Mouse (Mus musculus): ENCODE data around the gene Il4i1. TPM values are rescaled to one million over a fixed set of nuclear protein-coding genes. Genes with fewer than 3 reads are reported as not detected.

Il4i1 gene
- total and polyA plus RNA-seq, 2 experiments from 2014 or later, result 0.62 TPM; not detected in 1

GRCm38 (mm10) chr7:44877833-44878232 is 61.6 kb downstream of the Il4i1 start:
- H3K36me3 ChIP-seq (ENCODE audit: insufficient read depth, low read length), result peaks cover 63% of the 10 kb centered on the region
- no peak overlapping the region for H3K4me2 ChIP-seq (ENCODE audit: low read depth, low read length, poor library complexity, severe bottlenecking)
- WGBS, result 88% methylated on average over 14 of the region's 14 CpGs
- DNase-seq (ENCODE audit: low spot score) (no peak), ATAC-seq (ENCODE audit: low FRiP score) (no peak)
- H3K9ac ChIP-seq (replicated peaks; ENCODE audit: low read length, poor library complexity, severe bottlenecking), result no peak overlapping the region
- no peaks in the 10 kb centered on the region for H3K4me1 ChIP-seq (ENCODE audit: insufficient read depth, low read length)
- H3K27me3 ChIP-seq (ENCODE audit: insufficient read depth, low read length), result no peaks in the 10 kb centered on the region
- no peak overlapping the region for H3K4me3 ChIP-seq (ENCODE audit: low read depth, low read length)
- no peaks in the 10 kb centered on the region for H3K9me3 ChIP-seq (ENCODE audit: low read length)
- no peak overlapping the region for H3K27ac ChIP-seq (ENCODE audit: low read depth, low read length)
- no peak for TF ChIP-seq CTCF (IDR thresholded peaks at IDR 0.05)

GRCm38 (mm10) chr7:44883036-44883435 is 66.8 kb downstream of the Il4i1 start:
- Histone ChIP-seq H3K4me2 (ENCODE audit: low read depth, low read length, poor library complexity, severe bottlenecking) (no peak overlapping the region), H3K4me3 (ENCODE audit: low read depth, low read length) (no peak overlapping the region), H3K27me3 (ENCODE audit: insufficient read depth, low read length) (no peaks in the 10 kb centered on the region), H3K9ac (replicated peaks; ENCODE audit: low read length, poor library complexity, severe bottlenecking) (no peak overlapping the region), H3K36me3 (ENCODE audit: insufficient read depth, low read length) (peaks cover 83% of the 10 kb centered on the region), H3K4me1 (ENCODE audit: insufficient read depth, low read length) (no peaks in the 10 kb centered on the region), H3K9me3 (ENCODE audit: low read length) (no peaks in the 10 kb centered on the region), H3K27ac (ENCODE audit: low read depth, low read length) (no peak overlapping the region)
- no peak for TF ChIP-seq CTCF (IDR thresholded peaks at IDR 0.05)
- ATAC-seq (ENCODE audit: low FRiP score) (no peak), DNase-seq (ENCODE audit: low spot score) (no peak)
- WGBS, result 94% methylated on average over 3 of the region's 3 CpGs

- H3K36me3 ChIP-seq (ENCODE audit: insufficient read depth, low read length), result peaks cover 74% of the 10 kb centered on the region
- no peak for ATAC-seq (ENCODE audit: low FRiP score)
- H3K9me3 ChIP-seq (ENCODE audit: low read length), result no peaks in the 10 kb centered on the region
- no peak for DNase-seq (ENCODE audit: low spot score)
- TF ChIP-seq CTCF (IDR thresholded peaks at IDR 0.05), result no peak
- no peak overlapping the region for H3K27ac ChIP-seq (ENCODE audit: low read depth, low read length)
- no peak overlapping the region for H3K4me2 ChIP-seq (ENCODE audit: low read depth, low read length, poor library complexity, severe bottlenecking)
- H3K4me1 ChIP-seq (ENCODE audit: insufficient read depth, low read length), result no peaks in the 10 kb centered on the region
- 91% methylated on average over 4 of the region's 5 CpGs for WGBS
- no peak overlapping the region for H3K4me3 ChIP-seq (ENCODE audit: low read depth, low read length)
- no peaks in the 10 kb centered on the region for H3K27me3 ChIP-seq (ENCODE audit: insufficient read depth, low read length)
- no peak overlapping the region for H3K9ac ChIP-seq (replicated peaks; ENCODE audit: low read length, poor library complexity, severe bottlenecking)
Measured at GRCm38 (mm10) chr7:44884637-44885036, 68.5 kb downstream of the Il4i1 start.

- Histone ChIP-seq H3K9me3 (ENCODE audit: low read length) (no peaks in the 10 kb centered on the region), H3K4me2 (ENCODE audit: low read depth, low read length, poor library complexity, severe bottlenecking) (no peak overlapping the region), H3K27ac (ENCODE audit: low read depth, low read length) (no peak overlapping the region), H3K27me3 (ENCODE audit: insufficient read depth, low read length) (no peaks in the 10 kb centered on the region), H3K4me1 (ENCODE audit: insufficient read depth, low read length) (peaks cover 14% of the 10 kb centered on the region), H3K36me3 (ENCODE audit: insufficient read depth, low read length) (peaks cover 51% of the 10 kb centered on the region), H3K9ac (replicated peaks; ENCODE audit: low read length, poor library complexity, severe bottlenecking) (no peak overlapping the region), H3K4me3 (ENCODE audit: low read depth, low read length) (no peak overlapping the region)
- DNase-seq (ENCODE audit: low spot score) (no peak), ATAC-seq (ENCODE audit: low FRiP score) (no peak)
- WGBS, result 91% methylated on average over 7 of the region's 7 CpGs
- no peak for TF ChIP-seq CTCF (IDR thresholded peaks at IDR 0.05)
Measured at GRCm38 (mm10) chr7:44886964-44887363, 70.8 kb downstream of the Il4i1 start.

GRCm38 (mm10) chr7:44888256-44889105 is 72.3 kb downstream of the Il4i1 start:
- WGBS, result 78% methylated on average over 13 of the region's 13 CpGs
- Histone ChIP-seq H3K4me2 (ENCODE audit: low read depth, low read length, poor library complexity, severe bottlenecking) (no peak overlapping the region), H3K9ac (replicated peaks; ENCODE audit: low read length, poor library complexity, severe bottlenecking) (no peak overlapping the region), H3K27me3 (ENCODE audit: insufficient read depth, low read length) (no peaks in the 10 kb centered on the region), H3K36me3 (ENCODE audit: insufficient read depth, low read length) (peaks cover 38% of the 10 kb centered on the region), H3K4me3 (ENCODE audit: low read depth, low read length) (no peak overlapping the region), H3K27ac (ENCODE audit: low read depth, low read length) (no peak overlapping the region), H3K9me3 (ENCODE audit: low read length) (no peaks in the 10 kb centered on the region), H3K4me1 (ENCODE audit: insufficient read depth, low read length) (peaks cover 16% of the 10 kb centered on the region)
- TF ChIP-seq CTCF (IDR thresholded peaks at IDR 0.05), result no peak
- ATAC-seq (ENCODE audit: low FRiP score), result no peak
- no peak for DNase-seq (ENCODE audit: low spot score)

- peaks cover 24% of the 10 kb centered on the region; the same call in 1 of the 2 replicates for H3K36me3 ChIP-seq (ENCODE audit: insufficient read depth, low read length)
- no peak for TF ChIP-seq CTCF (IDR thresholded peaks at IDR 0.05)
- ATAC-seq (ENCODE audit: low FRiP score) (no peak), DNase-seq (ENCODE audit: low spot score) (no peak)
- H3K9ac ChIP-seq (replicated peaks; ENCODE audit: low read length, poor library complexity, severe bottlenecking), result no peak overlapping the region
- peak overlapping the region; percentile 87; the same call in 1 of the 2 replicates for H3K4me3 ChIP-seq (ENCODE audit: low read depth, low read length)
- H3K27me3 ChIP-seq (ENCODE audit: insufficient read depth, low read length), result no peaks in the 10 kb centered on the region
- peaks cover 23% of the 10 kb centered on the region for H3K4me1 ChIP-seq (ENCODE audit: insufficient read depth, low read length)
- no peak overlapping the region for H3K27ac ChIP-seq (ENCODE audit: low read depth, low read length)
- peak overlapping the region; percentile 93 for H3K4me2 ChIP-seq (ENCODE audit: low read depth, low read length, poor library complexity, severe bottlenecking)
- H3K9me3 ChIP-seq (ENCODE audit: low read length), result no peaks in the 10 kb centered on the region
- 86% methylated on average over 6 of the region's 7 CpGs for WGBS
Measured at GRCm38 (mm10) chr7:44890180-44890579, 74.0 kb downstream of the Il4i1 start.

MicroRNAs within 50 kb of the gene (microRNA counts, 519-probe panel; counts per million panel counts)
- microRNA mmu-miR-707, result 528 counts per million, percentile 58 among the panel's probes with 10 or more counts

Small RNA genes lying within 50 kb of the gene (microRNA-seq; reads per million reads assigned to microRNA genes)
- not detected for gene Mir707 (ENCODE audit: borderline number of aligned reads)

Other genes with a start within 250 kb of the Il4i1 start
- not detected in 2 replicates for gene Napsa, start 244.0 kb upstream of the Il4i1 start, total RNA-seq (2014; rRNA removed)
- gene Napsa, start 244.0 kb upstream of the Il4i1 start, polyA plus RNA-seq (2015; fragmentation: Nextera tagmentation; extraction: Ambion mirVana), result 0.79 and 0.82 TPM in 2 replicates
- gene Kcnc3, start 225.7 kb upstream of the Il4i1 start, total RNA-seq (2014; rRNA removed), result 17.2 and 25.4 TPM in 2 replicates
- gene Kcnc3, start 225.7 kb upstream of the Il4i1 start, polyA plus RNA-seq (2015; fragmentation: Nextera tagmentation; extraction: Ambion mirVana), result 6.2 and 6.6 TPM in 2 replicates
- 8.8 and 11.0 TPM in 2 replicates for gene Myh14, start 145.5 kb upstream of the Il4i1 start, total RNA-seq (2014; rRNA removed)
- 6.9 and 7.9 TPM in 2 replicates for gene Myh14, start 145.5 kb upstream of the Il4i1 start, polyA plus RNA-seq (2015; fragmentation: Nextera tagmentation; extraction: Ambion mirVana)
- gene Izumo2, start 107.6 kb upstream of the Il4i1 start, total RNA-seq (2014; rRNA removed), result not detected in 2 replicates
- not detected in 2 replicates for gene Izumo2, start 107.6 kb upstream of the Il4i1 start, polyA plus RNA-seq (2015; fragmentation: Nextera tagmentation; extraction: Ambion mirVana)
- gene Vrk3, start 68.0 kb upstream of the Il4i1 start, total RNA-seq (2014; rRNA removed), result 22.8 and 23.3 TPM in 2 replicates
- gene Vrk3, start 68.0 kb upstream of the Il4i1 start, polyA plus RNA-seq (2015; fragmentation: Nextera tagmentation; extraction: Ambion mirVana), result 23.5 and 26.4 TPM in 2 replicates
- gene Zfp473, start 65.3 kb upstream of the Il4i1 start, total RNA-seq (2014; rRNA removed), result 1.1 TPM in 2 replicates
- 0.48 and 0.51 TPM in 2 replicates for gene Zfp473, start 65.3 kb upstream of the Il4i1 start, polyA plus RNA-seq (2015; fragmentation: Nextera tagmentation; extraction: Ambion mirVana)
- gene Nup62, start 299 bp upstream of the Il4i1 start, total RNA-seq (2014; rRNA removed), result 51.4 and 65.9 TPM in 2 replicates
- gene Nup62, start 299 bp upstream of the Il4i1 start, polyA plus RNA-seq (2015; fragmentation: Nextera tagmentation; extraction: Ambion mirVana), result 45.8 and 46.9 TPM in 2 replicates
- gene Atf5, start 271 bp downstream of the Il4i1 start, total RNA-seq (2014; rRNA removed), result 4.8 and 6.8 TPM in 2 replicates
- gene Atf5, start 271 bp downstream of the Il4i1 start, polyA plus RNA-seq (2015; fragmentation: Nextera tagmentation; extraction: Ambion mirVana), result 3.4 and 3.7 TPM in 2 replicates
- gene Akt1s1, start 32.6 kb downstream of the Il4i1 start, total RNA-seq (2014; rRNA removed), result 104 and 120 TPM in 2 replicates
- gene Akt1s1, start 32.6 kb downstream of the Il4i1 start, polyA plus RNA-seq (2015; fragmentation: Nextera tagmentation; extraction: Ambion mirVana), result 89.1 and 91.0 TPM in 2 replicates
- gene Tbc1d17, start 32.7 kb downstream of the Il4i1 start, total RNA-seq (2014; rRNA removed), result 79.7 and 129 TPM in 2 replicates
- 115 and 126 TPM in 2 replicates for gene Tbc1d17, start 32.7 kb downstream of the Il4i1 start, polyA plus RNA-seq (2015; fragmentation: Nextera tagmentation; extraction: Ambion mirVana)
- gene Pnkp, start 40.8 kb downstream of the Il4i1 start, total RNA-seq (2014; rRNA removed), result 29.5 and 32.4 TPM in 2 replicates
- gene Pnkp, start 40.8 kb downstream of the Il4i1 start, polyA plus RNA-seq (2015; fragmentation: Nextera tagmentation; extraction: Ambion mirVana), result 31.2 and 31.5 TPM in 2 replicates
- gene Ptov1, start 53.4 kb downstream of the Il4i1 start, total RNA-seq (2014; rRNA removed), result 484 and 500 TPM in 2 replicates
- gene Ptov1, start 53.4 kb downstream of the Il4i1 start, polyA plus RNA-seq (2015; fragmentation: Nextera tagmentation; extraction: Ambion mirVana), result 430 and 439 TPM in 2 replicates
- 153 and 182 TPM in 2 replicates for gene Med25, start 76.3 kb downstream of the Il4i1 start, total RNA-seq (2014; rRNA removed)
- gene Med25, start 76.3 kb downstream of the Il4i1 start, polyA plus RNA-seq (2015; fragmentation: Nextera tagmentation; extraction: Ambion mirVana), result 150 and 154 TPM in 2 replicates
- gene Fuz, start 79.7 kb downstream of the Il4i1 start, total RNA-seq (2014; rRNA removed), result 18.5 and 22.4 TPM in 2 replicates
- 14.8 and 15.4 TPM in 2 replicates for gene Fuz, start 79.7 kb downstream of the Il4i1 start, polyA plus RNA-seq (2015; fragmentation: Nextera tagmentation; extraction: Ambion mirVana)
- 208 and 238 TPM in 2 replicates for gene Ap2a1, start 113.1 kb downstream of the Il4i1 start, total RNA-seq (2014; rRNA removed)
- 128 and 129 TPM in 2 replicates for gene Ap2a1, start 113.1 kb downstream of the Il4i1 start, polyA plus RNA-seq (2015; fragmentation: Nextera tagmentation; extraction: Ambion mirVana)
- gene Tsks, start 126.8 kb downstream of the Il4i1 start, total RNA-seq (2014; rRNA removed), result not detected in 2 replicates
- gene Tsks, start 126.8 kb downstream of the Il4i1 start, polyA plus RNA-seq (2015; fragmentation: Nextera tagmentation; extraction: Ambion mirVana), result 0.12 and 0.17 TPM in 2 replicates
- 88.1 and 90.1 TPM in 2 replicates for gene Cpt1c, start 158.5 kb downstream of the Il4i1 start, total RNA-seq (2014; rRNA removed)
- gene Cpt1c, start 158.5 kb downstream of the Il4i1 start, polyA plus RNA-seq (2015; fragmentation: Nextera tagmentation; extraction: Ambion mirVana), result 54.0 and 56.9 TPM in 2 replicates
- gene Prmt1, start 170.2 kb downstream of the Il4i1 start, total RNA-seq (2014; rRNA removed), result 218 and 285 TPM in 2 replicates
- gene Prmt1, start 170.2 kb downstream of the Il4i1 start, polyA plus RNA-seq (2015; fragmentation: Nextera tagmentation; extraction: Ambion mirVana), result 580 and 583 TPM in 2 replicates
- 37.2 and 40.6 TPM in 2 replicates for gene Irf3, start 181.3 kb downstream of the Il4i1 start, total RNA-seq (2014; rRNA removed)
- gene Irf3, start 181.3 kb downstream of the Il4i1 start, polyA plus RNA-seq (2015; fragmentation: Nextera tagmentation; extraction: Ambion mirVana), result 25.6 and 25.9 TPM in 2 replicates
- 7.8 and 11.4 TPM in 2 replicates for gene Bcl2l12, start 182.3 kb downstream of the Il4i1 start, total RNA-seq (2014; rRNA removed)
- gene Bcl2l12, start 182.3 kb downstream of the Il4i1 start, polyA plus RNA-seq (2015; fragmentation: Nextera tagmentation; extraction: Ambion mirVana), result 5.9 and 8.4 TPM in 2 replicates
- gene Scaf1, start 200.0 kb downstream of the Il4i1 start, total RNA-seq (2014; rRNA removed), result 86.5 and 90.9 TPM in 2 replicates
- 49.0 and 53.3 TPM in 2 replicates for gene Scaf1, start 200.0 kb downstream of the Il4i1 start, polyA plus RNA-seq (2015; fragmentation: Nextera tagmentation; extraction: Ambion mirVana)
- gene Rras, start 201.6 kb downstream of the Il4i1 start, total RNA-seq (2014; rRNA removed), result 7.3 and 7.9 TPM in 2 replicates
- 11.9 and 14.0 TPM in 2 replicates for gene Rras, start 201.6 kb downstream of the Il4i1 start, polyA plus RNA-seq (2015; fragmentation: Nextera tagmentation; extraction: Ambion mirVana)
- gene Prr12, start 236.5 kb downstream of the Il4i1 start, total RNA-seq (2014; rRNA removed), result 17.4 and 17.9 TPM in 2 replicates
- gene Prr12, start 236.5 kb downstream of the Il4i1 start, polyA plus RNA-seq (2015; fragmentation: Nextera tagmentation; extraction: Ambion mirVana), result 8.8 and 9.2 TPM in 2 replicates
- gene Nosip, start 246.0 kb downstream of the Il4i1 start, total RNA-seq (2014; rRNA removed), result 68.3 and 79.4 TPM in 2 replicates
- 70.0 and 72.3 TPM in 2 replicates for gene Nosip, start 246.0 kb downstream of the Il4i1 start, polyA plus RNA-seq (2015; fragmentation: Nextera tagmentation; extraction: Ambion mirVana)
- 7.7 and 10.3 TPM in 2 replicates for gene Prrg2, start 246.3 kb downstream of the Il4i1 start, total RNA-seq (2014; rRNA removed)
- gene Prrg2, start 246.3 kb downstream of the Il4i1 start, polyA plus RNA-seq (2015; fragmentation: Nextera tagmentation; extraction: Ambion mirVana), result 13.7 and 15.7 TPM in 2 replicates